Mouse (Mus musculus): ENCODE measurements around the gene Ifitm7. TPM values are rescaled to one million over a fixed set of nuclear protein-coding genes. Genes with fewer than 3 reads are reported as not detected.
A peak's percentile ranks its signal among the peaks of the same experiment; 100 is the strongest.

Gene Ifitm7
- total RNA-seq (2021) = 1 to 10 TPM; 1.0 to 1.7 TPM

DNA sequence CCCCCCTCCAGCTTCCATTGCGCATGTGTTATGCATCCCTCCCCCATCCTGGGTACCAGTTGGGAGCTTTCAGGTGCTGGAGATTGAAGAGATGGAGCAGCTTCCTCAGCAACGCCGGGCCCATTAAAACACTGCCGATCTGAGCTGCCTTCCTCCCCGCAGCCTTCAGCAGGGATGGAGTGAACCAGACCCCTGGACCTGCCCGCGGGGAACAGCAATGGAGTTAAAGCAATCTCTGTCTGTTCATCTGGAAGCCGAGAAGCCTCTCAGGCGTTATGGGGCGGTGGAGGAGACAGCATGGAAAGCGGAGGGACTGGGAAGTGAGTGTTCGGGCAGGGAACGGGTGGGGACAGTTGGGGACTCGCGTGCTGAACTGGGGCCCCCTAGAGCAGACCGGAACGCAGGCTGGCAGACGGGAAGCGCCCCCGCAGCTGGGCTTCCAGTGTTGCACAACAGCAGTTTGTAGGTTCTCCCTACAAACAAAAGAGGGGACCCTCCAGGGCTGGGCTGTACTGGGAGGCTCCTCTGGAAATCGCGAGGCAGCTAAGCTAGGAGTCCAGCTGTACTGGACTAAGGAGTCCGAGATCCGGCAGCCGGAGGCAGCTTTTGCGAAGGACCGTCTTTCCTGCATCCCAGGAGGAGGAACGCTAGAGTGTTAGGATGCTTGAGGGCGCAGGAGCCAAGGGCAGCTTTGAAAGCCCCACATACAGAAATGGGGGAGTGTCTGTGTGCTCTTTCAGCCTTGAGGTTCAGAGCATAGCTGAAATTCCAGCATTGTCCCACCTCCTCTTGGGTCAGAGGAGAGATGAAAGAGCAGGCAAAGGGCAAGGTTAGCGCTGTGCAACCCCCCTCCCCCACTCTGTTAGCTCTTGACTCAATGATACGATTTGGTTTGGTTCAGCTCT lies at the start of gene Ifitm7, which contains the start of gene 2900011O08Rik:
TSS of gene Ifitm7 (minus strand) at position 315 of the 905 bp plus-strand sequence.
TSS of gene 2900011O08Rik (plus strand) at position 31 of the 905 bp plus-strand sequence.
- intact Hi-C loops (cut with DNase I) = loop anchor here (2.0 to 5.0 kb wide), 3 partner anchors 46 to 100 kb away; partner anchors contain the start of genes Mpv17l and Pdxdc1
- DNase-seq (ENCODE audit: low spot score in 2 of 2) = peak; percentile 69 to 80

- intact Hi-C loops (cut with DNase I) = no loop called here
- peak in 1 of 2 experiments; percentile 55 for DNase-seq (ENCODE audit: low spot score in 2 of 2)
These were observed 46.4 kb upstream of the Ifitm7 start for GRCm38 (mm10) chr16:14033076-14033475.

GRCm38 (mm10) chr16:14030650-14031049 lies 44.0 kb upstream of the Ifitm7 start:
- intact Hi-C loops (cut with DNase I) = no loop called here
- DNase-seq (ENCODE audit: low spot score in 2 of 2) = no peak

GRCm38 (mm10) chr16:14029851-14030250 lies 43.2 kb upstream of the Ifitm7 start:
- intact Hi-C loops (cut with DNase I) = no loop called here
- peak in 1 of 2 experiments; percentile 74 for DNase-seq (ENCODE audit: low spot score in 2 of 2)

- intact Hi-C loops (cut with DNase I) = no loop called here
These were observed 42.4 kb upstream of the Ifitm7 start for GRCm38 (mm10) chr16:14029072-14029471.

DNA sequence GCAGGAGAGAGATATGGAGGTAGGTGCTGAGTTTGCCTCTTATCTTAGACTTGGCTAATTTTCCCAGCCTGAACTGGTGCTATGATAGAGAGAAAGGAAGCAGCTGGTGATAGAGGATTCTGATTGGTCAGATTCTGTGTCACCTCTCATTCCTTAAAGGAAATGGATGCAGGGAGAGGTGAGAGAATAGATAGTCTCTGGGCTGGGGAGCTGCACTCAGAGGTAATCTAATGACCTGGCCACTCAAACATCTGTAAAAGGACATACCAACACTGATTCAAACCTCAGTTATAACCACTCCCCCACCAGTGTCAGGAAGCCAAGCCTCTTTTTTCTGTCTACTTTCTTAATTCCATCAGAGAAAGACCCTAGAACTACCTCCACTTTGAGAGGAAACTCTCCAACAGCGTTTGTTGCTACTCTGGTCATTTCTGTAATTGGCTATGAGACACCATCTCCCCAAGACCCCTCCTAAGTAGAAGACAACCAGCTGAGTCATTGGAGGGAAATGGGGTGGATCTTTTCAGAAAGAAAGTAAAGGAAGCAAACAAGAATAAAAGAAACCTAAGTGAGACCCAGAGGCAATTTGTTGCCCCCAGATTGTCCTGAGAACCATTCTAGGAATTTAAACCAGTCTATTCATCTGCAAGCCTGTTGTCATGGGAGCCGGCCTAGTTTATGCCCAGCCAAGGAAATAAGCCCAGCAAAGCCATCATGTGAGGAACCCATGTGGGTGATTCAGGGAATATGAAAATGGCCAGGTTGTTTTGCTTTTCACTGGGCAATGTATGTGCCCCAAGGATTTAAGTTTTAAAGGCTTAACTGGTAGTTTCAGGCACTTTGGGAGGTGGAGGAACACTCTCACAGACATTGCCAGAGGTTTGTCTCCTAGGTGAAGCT lies 38.7 kb upstream of the Ifitm7 start:
- intact Hi-C loops (cut with DNase I) = no loop called here
- DNase-seq (ENCODE audit: low spot score in 2 of 2) = no peak

More at GRCm38 (mm10) chr16:14029072-14029471, 42.4 kb upstream of the Ifitm7 start:
- peak in 1 of 2 experiments; percentile 74 for DNase-seq (ENCODE audit: low spot score in 2 of 2)

- intact Hi-C loops (cut with DNase I) = no loop called here
These were observed 34.6 kb upstream of the Ifitm7 start for GRCm38 (mm10) chr16:14021166-14021822.

GRCm38 (mm10) chr16:14017306-14017705 lies 30.6 kb upstream of the Ifitm7 start:
- intact Hi-C loops (cut with DNase I) = no loop called here

More at GRCm38 (mm10) chr16:14021166-14021822, 34.6 kb upstream of the Ifitm7 start:
- no peak for DNase-seq (ENCODE audit: low spot score in 2 of 2)

GRCm38 (mm10) chr16:14009966-14010365 lies 23.3 kb upstream of the Ifitm7 start:
- intact Hi-C loops (cut with DNase I) = no loop called here
- DNase-seq (ENCODE audit: low spot score in 2 of 2) = no peak

More at GRCm38 (mm10) chr16:14017306-14017705, 30.6 kb upstream of the Ifitm7 start:
- DNase-seq (ENCODE audit: low spot score in 2 of 2) = no peak

GRCm38 (mm10) chr16:14008708-14009107 lies 22.0 kb upstream of the Ifitm7 start:
- intact Hi-C loops (cut with DNase I) = no loop called here
- no peak for DNase-seq (ENCODE audit: low spot score in 2 of 2)

DNA sequence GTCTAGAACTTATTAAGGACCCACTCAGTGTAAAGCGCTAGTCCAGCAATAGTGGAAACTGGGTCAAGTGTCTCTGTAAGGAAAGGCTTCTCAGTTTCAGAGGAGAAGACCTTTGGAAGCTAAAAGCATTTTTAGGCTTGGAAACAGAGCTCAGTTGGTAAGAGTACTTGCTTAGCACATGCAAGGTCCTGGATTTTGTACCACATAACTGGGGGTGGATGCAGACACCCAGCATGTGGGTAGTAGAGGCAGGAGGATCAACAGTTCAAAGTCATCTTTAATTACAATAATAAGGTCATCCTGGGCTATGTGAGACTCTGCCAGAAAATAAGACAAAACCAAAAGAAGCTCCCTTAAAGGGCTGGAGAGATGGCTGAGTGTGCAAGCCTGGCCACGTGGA lies 21.4 kb upstream of the Ifitm7 start:
- DNase-seq (ENCODE audit: low spot score in 2 of 2) = no peak
- intact Hi-C loops (cut with DNase I) = no loop called here

GRCm38 (mm10) chr16:14005266-14005665 lies 18.6 kb upstream of the Ifitm7 start:
- intact Hi-C loops (cut with DNase I) = no loop called here
- no peak for DNase-seq (ENCODE audit: low spot score in 2 of 2)

GRCm38 (mm10) chr16:14004726-14005125 lies 18.0 kb upstream of the Ifitm7 start:
- intact Hi-C loops (cut with DNase I) = no loop called here
- no peak for DNase-seq (ENCODE audit: low spot score in 2 of 2)

DNA sequence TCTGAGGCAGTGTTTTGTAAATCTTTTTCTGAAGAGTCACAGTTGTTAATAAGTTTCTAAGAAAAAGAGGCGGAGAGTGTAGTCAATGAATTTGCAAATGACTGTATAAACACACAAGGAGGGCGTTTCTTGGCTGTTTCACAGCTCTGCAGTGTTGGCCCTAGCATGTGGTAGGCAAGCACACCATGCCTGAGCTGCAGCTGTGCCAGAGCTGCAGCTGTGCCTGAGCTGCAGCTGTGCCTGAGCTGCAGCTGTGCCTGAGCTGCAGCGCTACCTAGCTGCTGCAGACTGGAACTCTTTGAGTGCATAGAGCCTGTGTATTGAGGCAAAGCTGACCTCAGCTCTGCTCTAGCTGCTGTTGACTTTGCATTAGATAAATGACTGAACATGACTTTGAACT lies 17.5 kb upstream of the Ifitm7 start:
- intact Hi-C loops (cut with DNase I) = no loop called here

DNA sequence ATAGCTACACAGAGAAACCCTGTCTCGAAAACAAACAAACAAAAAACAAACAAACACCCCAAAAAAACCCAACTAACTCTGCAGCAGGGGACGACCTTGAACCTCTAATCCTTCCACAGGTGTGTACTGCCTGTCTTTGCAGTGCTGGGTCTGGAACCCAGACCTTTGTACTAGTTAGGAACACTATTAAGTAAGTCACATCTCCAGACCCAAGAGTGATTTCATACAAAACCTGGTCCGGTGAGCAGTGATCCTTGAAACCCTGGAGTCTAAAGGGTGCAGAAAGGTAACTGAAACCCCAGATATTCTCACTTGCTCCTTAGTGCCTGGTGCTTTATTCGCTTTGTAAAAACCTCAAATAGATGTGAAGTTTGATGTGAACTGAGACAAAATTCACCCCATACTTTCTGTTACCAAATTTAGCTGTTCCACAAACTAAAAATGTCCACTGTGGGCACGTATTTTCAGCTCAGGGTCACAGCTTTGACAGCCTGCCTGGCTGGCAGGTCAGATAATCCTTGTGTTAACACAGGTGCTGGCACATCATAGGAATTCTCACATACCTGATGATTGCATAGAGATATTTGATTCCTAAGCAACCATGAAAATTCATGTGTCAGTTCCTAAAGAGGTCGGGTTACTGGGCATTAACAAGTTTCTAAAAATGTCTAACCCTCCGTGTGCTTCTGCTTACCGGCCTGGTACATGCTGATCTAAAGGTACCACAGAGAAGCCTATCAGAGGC lies 16.9 kb upstream of the Ifitm7 start:
- DNase-seq (ENCODE audit: low spot score in 2 of 2) = no peak
- intact Hi-C loops (cut with DNase I) = no loop called here

More for the DNA sequence above, 17.5 kb upstream of the Ifitm7 start:
- DNase-seq (ENCODE audit: low spot score in 2 of 2) = peak in 1 of 2 experiments; percentile 40

DNA sequence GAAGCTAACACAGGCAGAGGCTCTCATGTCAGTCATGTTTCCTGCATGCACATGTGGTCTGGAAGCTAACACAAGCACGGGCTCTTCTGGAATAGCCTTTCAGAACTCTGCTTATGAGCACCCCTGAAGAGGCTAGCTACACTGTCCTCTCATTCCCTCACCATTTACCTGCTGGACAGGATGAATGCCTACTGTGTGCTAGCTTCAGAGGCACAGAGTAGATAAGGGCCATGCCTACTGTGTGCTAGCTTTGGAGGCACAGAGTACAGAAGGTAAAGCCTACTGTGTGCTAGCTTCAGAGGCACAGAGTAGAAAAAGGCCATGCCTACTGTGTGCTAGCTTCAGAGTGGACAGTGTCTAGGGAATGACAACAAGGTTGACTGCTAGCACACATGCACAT lies 7.8 kb upstream of the Ifitm7 start:
- DNase-seq (ENCODE audit: low spot score in 2 of 2) = no peak
- intact Hi-C loops (cut with DNase I) = no loop called here

- intact Hi-C loops (cut with DNase I) = no loop called here
- no peak for DNase-seq (ENCODE audit: low spot score in 2 of 2)
These were observed 7.4 kb upstream of the Ifitm7 start for GRCm38 (mm10) chr16:13994076-13994475.

DNA sequence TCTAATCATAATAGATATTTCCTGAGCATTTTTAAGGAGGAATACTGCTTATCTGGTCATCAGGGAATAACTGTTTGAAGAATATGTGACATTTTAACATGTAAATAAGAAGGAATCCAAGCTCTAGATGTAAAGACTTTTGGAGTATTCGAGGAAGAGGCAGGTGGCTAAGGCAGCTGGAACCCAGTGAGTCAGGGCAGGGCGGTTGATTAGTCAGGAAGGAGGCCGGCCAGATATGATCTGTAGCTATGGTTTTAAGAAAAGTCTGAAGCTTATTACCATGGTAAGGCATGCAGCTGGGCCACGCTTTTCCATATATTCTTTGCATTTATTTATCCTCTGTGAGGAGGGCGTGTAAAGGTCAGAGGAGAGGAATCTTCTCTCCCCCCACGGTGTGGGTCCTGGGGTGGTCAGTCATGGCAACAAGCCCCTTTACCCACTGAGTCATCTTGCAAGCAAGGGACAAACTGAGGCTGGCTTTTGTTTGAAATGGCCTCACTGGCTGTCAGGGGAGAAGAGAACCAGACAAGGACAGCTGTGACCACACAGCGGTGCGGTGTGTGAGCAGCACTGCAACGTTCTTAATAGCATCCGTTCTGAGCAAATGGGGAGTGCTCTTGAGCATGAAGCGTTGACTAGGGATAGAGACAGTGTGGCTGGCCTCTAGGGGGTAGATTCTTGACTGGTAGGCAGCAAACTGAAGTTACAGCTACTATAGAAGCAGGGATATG lies 6.0 kb upstream of the Ifitm7 start:
- DNase-seq (ENCODE audit: low spot score in 2 of 2) = peak in 1 of 2 experiments; percentile 19
- intact Hi-C loops (cut with DNase I) = no loop called here

Measured in left cerebral cortex, postnatal 25 days (tissue).